Mouse (Mus musculus) G1E-ER4 (cell line): ENCODE data around the gene Hat1. TPM values are rescaled to one million over a fixed set of nuclear protein-coding genes. Genes with fewer than 3 reads are reported as not detected.

Experiments used
- GATA1 ChIP-seq: IDR thresholded peaks from one replicate; pipeline ENCODE4 v1.8.0; 2012; ENCODE audit warnings: low read length, inconsistent platforms
- polyA plus RNA-seq: library from polyadenylated mRNA; stranded (reverse); fragments of >175 nt; gene quantifications from 2 replicates; pipeline ENCODE4 v1.2.3, GENCODE M21; 2012

The Hat1 gene
- polyA plus RNA-seq, 1 experiment, result 4.1 TPM

GRCm38 (mm10) chr2:71475760-71476159 is 87.0 kb downstream of the Hat1 start:
- no peak for TF ChIP-seq GATA1

GRCm38 (mm10) chr2:71477787-71478186 is 89.0 kb downstream of the Hat1 start:
- no peak for TF ChIP-seq GATA1

GRCm38 (mm10) chr2:71479917-71480316 is 91.2 kb downstream of the Hat1 start:
- TF ChIP-seq GATA1, result no peak

- no peak for TF ChIP-seq GATA1
Measured at GRCm38 (mm10) chr2:71481825-71482224, 93.1 kb downstream of the Hat1 start.

GRCm38 (mm10) chr2:71483046-71483716 is 94.4 kb downstream of the Hat1 start:
- TF ChIP-seq GATA1, result no peak

- no peak for TF ChIP-seq GATA1
Measured at GRCm38 (mm10) chr2:71483717-71484066, 94.9 kb downstream of the Hat1 start.

Other genes starting within 250 kb of the Hat1 start
- 4.1 and 5.8 TPM in 2 replicates for gene Dync1i2, start 177.3 kb upstream of the Hat1 start, polyA plus RNA-seq
- 5.0 and 11.6 TPM in 2 replicates for gene Slc25a12, start 21.2 kb upstream of the Hat1 start, polyA plus RNA-seq
- 2.3 and 10.5 TPM in 2 replicates for gene Metap1d, start 64.3 kb downstream of the Hat1 start, polyA plus RNA-seq
- 8.9 and 9.1 TPM in 2 replicates for gene Dlx1, start 139.2 kb downstream of the Hat1 start, polyA plus RNA-seq
- not detected in 2 replicates for gene Dlx2, start 157.8 kb downstream of the Hat1 start, polyA plus RNA-seq